Mouse (Mus musculus): ENCODE measurements at regions not wholly inside any gene's neighbourhood (a gene's known extent, or its start where the extent isn't known, plus 50 kb on each side); places are given as distances from the start of the nearest gene placed in this dataset.

- no peak for DNase-seq (ENCODE audit: low spot score)
Measured at GRCm38 (mm10) chr10:117997796-117998195, 143.8 kb upstream of the Mdm1 start.

- no peak for DNase-seq (ENCODE audit: low spot score)
Measured at GRCm38 (mm10) chr10:118000591-118000990, 141.0 kb upstream of the Mdm1 start.

GRCm38 (mm10) chr10:118001501-118001900 is 140.1 kb upstream of the Mdm1 start:
- DNase-seq (ENCODE audit: low spot score): no peak

- DNase-seq (ENCODE audit: low spot score): no peak
Measured at GRCm38 (mm10) chr10:118001971-118002370, 139.6 kb upstream of the Mdm1 start.

GRCm38 (mm10) chr10:118002559-118002958 is 139.1 kb upstream of the Mdm1 start:
- no peak for DNase-seq (ENCODE audit: low spot score)

- DNase-seq (ENCODE audit: low spot score): no peak
Measured at GRCm38 (mm10) chr10:118003179-118003578, 138.4 kb upstream of the Mdm1 start.

- DNase-seq (ENCODE audit: low spot score): no peak
Measured at GRCm38 (mm10) chr10:118003739-118004361, 137.8 kb upstream of the Mdm1 start.

GRCm38 (mm10) chr10:118004362-118004958 is 137.2 kb upstream of the Mdm1 start:
- DNase-seq (ENCODE audit: low spot score): no peak

GRCm38 (mm10) chr10:118006827-118007550 is 134.6 kb upstream of the Mdm1 start:
- DNase-seq (ENCODE audit: low spot score): no peak

- no peak for DNase-seq (ENCODE audit: low spot score)
Measured at GRCm38 (mm10) chr10:118007846-118008245, 133.8 kb upstream of the Mdm1 start.

GRCm38 (mm10) chr10:118011687-118012567 is 129.7 kb upstream of the Mdm1 start:
- DNase-seq (ENCODE audit: low spot score): no peak

GRCm38 (mm10) chr10:118028831-118029230 is 112.8 kb upstream of the Mdm1 start:
- no peak for DNase-seq (ENCODE audit: low spot score)

GRCm38 (mm10) chr10:118034401-118034800 is 107.2 kb upstream of the Mdm1 start:
- no peak for DNase-seq (ENCODE audit: low spot score)

- DNase-seq (ENCODE audit: low spot score): no peak
Measured at GRCm38 (mm10) chr10:118035035-118035434, 106.6 kb upstream of the Mdm1 start.

- DNase-seq (ENCODE audit: low spot score): no peak
Measured at GRCm38 (mm10) chr10:118038465-118038864, 103.1 kb upstream of the Mdm1 start.

- DNase-seq (ENCODE audit: low spot score): no peak
Measured at GRCm38 (mm10) chr10:118039056-118039455, 102.6 kb upstream of the Mdm1 start.

GRCm38 (mm10) chr10:118041068-118041467 is 100.5 kb upstream of the Mdm1 start:
- no peak for DNase-seq (ENCODE audit: low spot score)

- DNase-seq (ENCODE audit: low spot score): no peak
Measured at GRCm38 (mm10) chr10:118043761-118044160, 97.8 kb upstream of the Mdm1 start.

- no peak for DNase-seq (ENCODE audit: low spot score)
Measured at GRCm38 (mm10) chr10:118044840-118045239, 96.8 kb upstream of the Mdm1 start.

- no peak for DNase-seq (ENCODE audit: low spot score)
Measured at GRCm38 (mm10) chr10:118045427-118045826, 96.2 kb upstream of the Mdm1 start.

- no peak for DNase-seq (ENCODE audit: low spot score)
Measured at GRCm38 (mm10) chr10:118046328-118046727, 95.3 kb upstream of the Mdm1 start.

GRCm38 (mm10) chr10:118046831-118047230 is 94.8 kb upstream of the Mdm1 start:
- no peak for DNase-seq (ENCODE audit: low spot score)
